Mouse (Mus musculus): ENCODE measurements at regions not wholly inside any gene's neighbourhood (a gene's known extent, or its start where the extent isn't known, plus 50 kb on each side); places are given as distances from the start of the nearest gene placed in this dataset.
"Not testable (repeated sequence)": the region's sequence is repeated elsewhere in the genome, so short reads cannot be mapped to it uniquely, and the experiment has no call there.

DNA sequence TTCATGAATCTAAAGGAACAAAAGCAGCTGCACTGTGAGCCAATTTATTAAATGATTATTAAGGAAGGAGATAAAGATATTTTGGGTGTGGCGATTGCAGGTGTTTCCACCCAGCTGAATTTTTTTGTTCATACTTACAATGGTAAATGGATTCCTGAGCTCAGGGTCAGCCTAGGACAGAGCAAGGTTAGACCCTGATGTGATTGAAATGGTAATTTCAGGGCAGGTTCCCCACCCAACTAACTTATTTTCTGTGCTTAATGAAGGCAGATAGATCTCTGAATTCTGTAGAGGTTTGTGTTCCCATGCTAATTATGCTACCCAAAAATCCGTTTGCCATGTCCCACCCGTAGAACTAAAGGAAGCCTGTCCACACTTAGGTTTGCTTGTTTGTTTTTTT lies 258.8 kb upstream of the St6gal2 start:
- Histone ChIP-seq H3K27ac (replicated peaks; ENCODE audit: low read depth, low read length) (no peak overlapping the region), H3K36me3 (ENCODE audit: control insufficient read depth, insufficient read depth, low read length) (no peaks in the 10 kb centered on the region), H3K4me3 (ENCODE audit: low read depth, low read length) (no peak overlapping the region), H3K4me1 (ENCODE audit: control insufficient read depth, insufficient read depth, low read length) (no peaks in the 10 kb centered on the region), H3K4me2 (ENCODE audit: low read depth, low read length) (no peak overlapping the region), H3K9me3 (ENCODE audit: control insufficient read depth, low read length) (no peaks in the 10 kb centered on the region), H3K9ac (ENCODE audit: low read depth, low read length) (no peak overlapping the region), H3K27me3 (replicated peaks; ENCODE audit: control insufficient read depth, insufficient read depth, low read length) (no peaks in the 10 kb centered on the region)
- DNase-seq (ENCODE audit: low spot score) = no peak
- 86% methylated on average over 3 of the region's 3 CpGs for WGBS
- no peak for ATAC-seq (ENCODE audit: low read depth)

DNA sequence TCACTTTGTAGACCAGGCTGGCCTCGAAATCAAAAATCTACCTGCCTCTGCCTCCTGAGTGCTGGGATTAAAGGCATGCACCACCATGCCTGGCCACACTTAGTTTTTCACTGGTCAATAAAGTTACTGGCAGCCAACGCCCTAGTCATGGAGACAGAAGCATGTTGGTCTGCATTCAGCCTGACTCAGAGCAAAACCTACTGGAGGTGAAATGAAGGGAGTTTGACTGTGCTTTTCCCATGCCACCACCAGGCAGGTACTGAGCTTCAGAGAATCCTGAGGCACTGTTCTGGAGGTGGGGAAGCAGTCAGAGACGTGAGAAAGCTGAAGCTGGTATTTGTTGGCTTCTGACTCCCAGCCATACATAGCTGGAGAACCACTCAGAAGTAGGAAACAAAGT lies 258.4 kb upstream of the St6gal2 start:
- ATAC-seq (ENCODE audit: low read depth) = no peak
- WGBS = 68% methylated on average over 3 of the region's 3 CpGs
- no peak overlapping the region for H3K4me2 ChIP-seq (ENCODE audit: low read depth, low read length)
- no peaks in the 10 kb centered on the region for H3K4me1 ChIP-seq (ENCODE audit: control insufficient read depth, insufficient read depth, low read length)
- H3K4me3 ChIP-seq (ENCODE audit: low read depth, low read length) = no peak overlapping the region
- no peaks in the 10 kb centered on the region for H3K9me3 ChIP-seq (ENCODE audit: control insufficient read depth, low read length)
- no peak for DNase-seq (ENCODE audit: low spot score)
- no peaks in the 10 kb centered on the region for H3K27me3 ChIP-seq (replicated peaks; ENCODE audit: control insufficient read depth, insufficient read depth, low read length)
- no peak overlapping the region for H3K9ac ChIP-seq (ENCODE audit: low read depth, low read length)
- H3K36me3 ChIP-seq (ENCODE audit: control insufficient read depth, insufficient read depth, low read length) = no peaks in the 10 kb centered on the region
- H3K27ac ChIP-seq (replicated peaks; ENCODE audit: low read depth, low read length) = no peak overlapping the region

- DNase-seq (ENCODE audit: low spot score) (no peak), ATAC-seq (ENCODE audit: low read depth) (no peak)
- Histone ChIP-seq H3K9me3 (ENCODE audit: control insufficient read depth, low read length) (no peaks in the 10 kb centered on the region), H3K9ac (ENCODE audit: low read depth, low read length) (no peak overlapping the region), H3K4me3 (ENCODE audit: low read depth, low read length) (no peak overlapping the region), H3K4me1 (ENCODE audit: control insufficient read depth, insufficient read depth, low read length) (no peaks in the 10 kb centered on the region), H3K36me3 (ENCODE audit: control insufficient read depth, insufficient read depth, low read length) (no peaks in the 10 kb centered on the region), H3K27me3 (replicated peaks; ENCODE audit: control insufficient read depth, insufficient read depth, low read length) (no peaks in the 10 kb centered on the region), H3K27ac (replicated peaks; ENCODE audit: low read depth, low read length) (no peak overlapping the region), H3K4me2 (ENCODE audit: low read depth, low read length) (no peak overlapping the region)
- WGBS = 40% methylated on average over 1 of the region's 1 CpGs
These were observed 238.6 kb upstream of the St6gal2 start for GRCm38 (mm10) chr17:55206585-55206984.

DNA sequence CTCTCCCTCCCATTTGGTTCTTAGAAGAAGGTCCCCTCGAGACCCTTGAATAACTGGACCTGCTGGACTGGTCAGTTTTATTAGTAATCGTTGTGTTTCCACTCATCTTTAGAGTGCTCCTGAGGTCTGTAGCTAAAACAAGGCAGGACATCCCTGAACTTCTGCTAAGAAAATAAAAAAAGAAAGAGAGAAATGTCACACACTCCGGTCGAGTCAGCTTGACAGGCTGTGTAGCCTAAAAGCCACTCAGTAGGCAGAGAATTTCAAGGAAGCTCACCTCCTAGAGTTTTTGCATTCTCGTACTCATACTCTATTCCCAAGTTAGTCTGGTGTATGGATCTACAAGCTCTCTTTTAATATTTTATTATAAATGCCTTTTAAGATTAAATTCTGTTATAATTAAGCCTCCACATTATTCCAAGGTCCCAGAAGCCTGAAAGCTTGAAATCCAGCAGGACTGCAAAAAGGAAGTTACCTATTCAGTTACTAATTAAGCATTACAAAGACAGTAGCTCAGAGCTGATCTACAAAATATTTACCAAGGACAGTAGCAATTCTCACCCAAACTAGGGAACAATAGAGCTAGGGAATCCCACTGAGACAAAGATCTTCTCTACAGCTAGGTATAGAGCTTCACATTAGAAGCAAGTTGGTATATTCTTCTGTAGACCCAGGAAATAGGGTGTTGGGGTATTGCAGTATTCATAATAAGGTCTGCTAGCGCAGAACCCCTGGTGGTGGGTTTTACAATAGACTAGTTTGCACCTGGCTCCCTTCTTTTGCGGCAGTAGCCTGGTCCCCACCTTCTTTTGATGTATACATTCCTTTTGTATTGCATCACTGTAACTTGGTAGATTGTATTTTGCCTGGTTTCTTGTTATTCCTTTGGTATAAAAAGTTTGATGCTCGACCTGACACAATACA lies 226.7 kb upstream of the St6gal2 start:
- H3K27ac ChIP-seq (replicated peaks; ENCODE audit: low read depth, low read length); H3K4me2 ChIP-seq (ENCODE audit: low read depth, low read length); H3K4me1 ChIP-seq (ENCODE audit: control insufficient read depth, insufficient read depth, low read length); ATAC-seq (ENCODE audit: low read depth); H3K36me3 ChIP-seq (ENCODE audit: control insufficient read depth, insufficient read depth, low read length); H3K9me3 ChIP-seq (ENCODE audit: control insufficient read depth, low read length); H3K27me3 ChIP-seq (replicated peaks; ENCODE audit: control insufficient read depth, insufficient read depth, low read length); H3K9ac ChIP-seq (ENCODE audit: low read depth, low read length); H3K4me3 ChIP-seq (ENCODE audit: low read depth, low read length); DNase-seq (ENCODE audit: low spot score): not testable (repeated sequence)
- WGBS = 85% methylated on average over 8 of the region's 8 CpGs

- Histone ChIP-seq H3K27ac (replicated peaks; ENCODE audit: low read depth, low read length) (no peak overlapping the region), H3K4me2 (ENCODE audit: low read depth, low read length) (no peak overlapping the region), H3K4me3 (ENCODE audit: low read depth, low read length) (no peak overlapping the region), H3K9ac (ENCODE audit: low read depth, low read length) (no peak overlapping the region), H3K4me1 (ENCODE audit: control insufficient read depth, insufficient read depth, low read length) (no peaks in the 10 kb centered on the region), H3K9me3 (ENCODE audit: control insufficient read depth, low read length) (no peaks in the 10 kb centered on the region), H3K27me3 (replicated peaks; ENCODE audit: control insufficient read depth, insufficient read depth, low read length) (no peaks in the 10 kb centered on the region), H3K36me3 (ENCODE audit: control insufficient read depth, insufficient read depth, low read length) (no peaks in the 10 kb centered on the region)
- 68% methylated on average over 3 of the region's 3 CpGs for WGBS
- DNase-seq (ENCODE audit: low spot score) (no peak), ATAC-seq (ENCODE audit: low read depth) (no peak)
These were observed 221.1 kb upstream of the St6gal2 start for GRCm38 (mm10) chr17:55224058-55224457.

- Histone ChIP-seq H3K4me1 (ENCODE audit: control insufficient read depth, insufficient read depth, low read length) (no peaks in the 10 kb centered on the region), H3K27me3 (replicated peaks; ENCODE audit: control insufficient read depth, insufficient read depth, low read length) (no peaks in the 10 kb centered on the region), H3K9ac (ENCODE audit: low read depth, low read length) (no peak overlapping the region), H3K9me3 (ENCODE audit: control insufficient read depth, low read length) (no peaks in the 10 kb centered on the region), H3K4me3 (ENCODE audit: low read depth, low read length) (no peak overlapping the region), H3K27ac (replicated peaks; ENCODE audit: low read depth, low read length) (no peak overlapping the region), H3K36me3 (ENCODE audit: control insufficient read depth, insufficient read depth, low read length) (no peaks in the 10 kb centered on the region), H3K4me2 (ENCODE audit: low read depth, low read length) (no peak overlapping the region)
- WGBS = 78% methylated on average over 4 of the region's 4 CpGs
- ATAC-seq (ENCODE audit: low read depth) (no peak), DNase-seq (ENCODE audit: low spot score) (no peak)
These were observed 210.9 kb upstream of the St6gal2 start for GRCm38 (mm10) chr17:55234262-55234661.

GRCm38 (mm10) chr17:55262638-55263037 lies 182.5 kb upstream of the St6gal2 start:
- H3K36me3 ChIP-seq (ENCODE audit: control insufficient read depth, insufficient read depth, low read length) = no peaks in the 10 kb centered on the region
- H3K9ac ChIP-seq (ENCODE audit: low read depth, low read length) = no peak overlapping the region
- H3K4me2 ChIP-seq (ENCODE audit: low read depth, low read length) = no peak overlapping the region
- ATAC-seq (ENCODE audit: low read depth) = no peak
- H3K27me3 ChIP-seq (replicated peaks; ENCODE audit: control insufficient read depth, insufficient read depth, low read length) = no peaks in the 10 kb centered on the region
- H3K9me3 ChIP-seq (ENCODE audit: control insufficient read depth, low read length) = no peaks in the 10 kb centered on the region
- H3K4me1 ChIP-seq (ENCODE audit: control insufficient read depth, insufficient read depth, low read length) = no peaks in the 10 kb centered on the region
- no peak overlapping the region for H3K27ac ChIP-seq (replicated peaks; ENCODE audit: low read depth, low read length)
- no peak overlapping the region for H3K4me3 ChIP-seq (ENCODE audit: low read depth, low read length)
- DNase-seq (ENCODE audit: low spot score) = no peak
- WGBS = 92% methylated on average over 2 of the region's 2 CpGs

- no peaks in the 10 kb centered on the region for H3K4me1 ChIP-seq (ENCODE audit: control insufficient read depth, insufficient read depth, low read length)
- H3K4me3 ChIP-seq (ENCODE audit: low read depth, low read length) = no peak overlapping the region
- no peaks in the 10 kb centered on the region for H3K27me3 ChIP-seq (replicated peaks; ENCODE audit: control insufficient read depth, insufficient read depth, low read length)
- DNase-seq (ENCODE audit: low spot score) (no peak), ATAC-seq (ENCODE audit: low read depth) (no peak)
- H3K9me3 ChIP-seq (ENCODE audit: control insufficient read depth, low read length) = no peaks in the 10 kb centered on the region
- H3K27ac ChIP-seq (replicated peaks; ENCODE audit: low read depth, low read length) = no peak overlapping the region
- no peak overlapping the region for H3K4me2 ChIP-seq (ENCODE audit: low read depth, low read length)
- no peak overlapping the region for H3K9ac ChIP-seq (ENCODE audit: low read depth, low read length)
- H3K36me3 ChIP-seq (ENCODE audit: control insufficient read depth, insufficient read depth, low read length) = no peaks in the 10 kb centered on the region
- WGBS = 69% methylated on average over 1 of the region's 1 CpGs
These were observed 168.6 kb upstream of the St6gal2 start for GRCm38 (mm10) chr17:55276541-55276940.

- H3K27me3 ChIP-seq (replicated peaks; ENCODE audit: control insufficient read depth, insufficient read depth, low read length) = no peaks in the 10 kb centered on the region
- no peak for ATAC-seq (ENCODE audit: low read depth)
- no peaks in the 10 kb centered on the region for H3K4me1 ChIP-seq (ENCODE audit: control insufficient read depth, insufficient read depth, low read length)
- no peak for DNase-seq (ENCODE audit: low spot score)
- H3K4me2 ChIP-seq (ENCODE audit: low read depth, low read length) = no peak overlapping the region
- no peak overlapping the region for H3K27ac ChIP-seq (replicated peaks; ENCODE audit: low read depth, low read length)
- no peak overlapping the region for H3K9ac ChIP-seq (ENCODE audit: low read depth, low read length)
- no peaks in the 10 kb centered on the region for H3K36me3 ChIP-seq (ENCODE audit: control insufficient read depth, insufficient read depth, low read length)
- H3K9me3 ChIP-seq (ENCODE audit: control insufficient read depth, low read length) = no peaks in the 10 kb centered on the region
- H3K4me3 ChIP-seq (ENCODE audit: low read depth, low read length) = no peak overlapping the region
These were observed 163.9 kb upstream of the St6gal2 start for GRCm38 (mm10) chr17:55281276-55281675.
